Mouse (Mus musculus) left cerebral cortex, adult 2 months (tissue): ENCODE data around the gene 9930111J21Rik2. TPM values are rescaled to one million over a fixed set of nuclear protein-coding genes. Genes with fewer than 3 reads are reported as not detected.
"Not testable (repeated sequence)": the region's sequence is repeated elsewhere in the genome, so short reads cannot be mapped to it uniquely, and the experiment has no call there.

Experiments used
- DNase-seq, 2 experiments: peaks; one replicate each; pipeline ENCODE4 v3.0.0; 2021 to 2022; ENCODE audit warnings: low spot score in 2 of 2, mixed read lengths in 1 of 2; ENCODE audit errors: extremely low spot score in 1 of 2
- H3K27ac ChIP-seq: fragments of 200-600 bp; 2 replicates; pipeline ENCODE4 v1.8.1; 2022
- H3K4me3 ChIP-seq: fragments of 200-600 bp; 2 replicates; pipeline ENCODE4 v1.8.1; 2022
- intact Hi-C: fragments of 180-260 bp; cut with DNase I; formaldehyde crosslinking; loops from one replicate; pipeline ENCODE4 v1.15.1; 2025
- total RNA-seq, 2 experiments: library from RNA; stranded (reverse); gene quantifications; 2 replicates each; pipeline ENCODE4 v1.2.3; 2021

9930111J21Rik2 gene
- total RNA-seq, 2 experiments from 2014 or later: 1.6 to 1.8 TPM

GRCm38 (mm10) chr11:48979251-48979650, 71.8 kb downstream of the 9930111J21Rik2 start, which contains the start of gene 9930111J21Rik1:
Gene 9930111J21Rik1 (minus strand): TSS chr11:48979398.
- H3K27ac ChIP-seq, DNase-seq, H3K4me3 ChIP-seq, intact Hi-C loops: not testable (repeated sequence)

- DNase-seq, intact Hi-C loops, H3K27ac ChIP-seq, H3K4me3 ChIP-seq: not testable (repeated sequence)
Observed at GRCm38 (mm10) chr11:48978240-48978939, 72.7 kb downstream of the 9930111J21Rik2 start, which contains the start of gene Olfr56. Gene Olfr56 (plus strand): TSS chr11:48978889.

- H3K4me3 ChIP-seq, DNase-seq, H3K27ac ChIP-seq, intact Hi-C loops: not testable (repeated sequence)
Observed at GRCm38 (mm10) chr11:48974686-48975085, 76.4 kb downstream of the 9930111J21Rik2 start.

Other genes starting within 250 kb of the 9930111J21Rik2 start
- gene Trim41, start 233.9 kb downstream of the 9930111J21Rik2 start, total RNA-seq: 10 to 100 TPM; 61.7 to 67.7 TPM
- 1 to 10 TPM; 2.4 to 3.3 TPM for gene Trim7, start 225.1 kb downstream of the 9930111J21Rik2 start, total RNA-seq
- 1 to 10 TPM; 1.1 to 2.6 TPM for gene Gm12184, start 224.6 kb downstream of the 9930111J21Rik2 start, total RNA-seq
- 1 to 10 TPM; 5.5 to 5.6 TPM for gene Irgm1, start 179.6 kb downstream of the 9930111J21Rik2 start, total RNA-seq
- gene Gm5431, start 149.0 kb downstream of the 9930111J21Rik2 start, total RNA-seq: under 1 TPM; 0.18 to 0.33 TPM
- gene Psme2b, start 105.1 kb downstream of the 9930111J21Rik2 start, total RNA-seq: 1 to 10 TPM in 1 of 2 experiments, not detected in 1; 1.5 TPM
- not detected for gene Olfr56, start 72.4 kb downstream of the 9930111J21Rik2 start, total RNA-seq
- 1 to 10 TPM in 1 of 2 experiments, under 1 TPM in 1; 0.87 to 1.1 TPM for gene 9930111J21Rik1, start 71.8 kb downstream of the 9930111J21Rik2 start, total RNA-seq
- gene Gm12185, start 59.0 kb downstream of the 9930111J21Rik2 start, total RNA-seq: under 1 TPM; 0.21 to 0.27 TPM
- gene Tgtp1, start 57.1 kb downstream of the 9930111J21Rik2 start, total RNA-seq: under 1 TPM in 1 of 2 experiments, not detected in 1; 0.84 TPM
- gene Tgtp2, start 13.0 kb upstream of the 9930111J21Rik2 start, total RNA-seq: under 1 TPM in 1 of 2 experiments, not detected in 1; 0.50 TPM
- gene Ifi47, start 25.3 kb upstream of the 9930111J21Rik2 start, total RNA-seq: under 1 TPM; 0.45 to 0.68 TPM
- gene Olfr1396, start 63.6 kb upstream of the 9930111J21Rik2 start, total RNA-seq: not detected
- not detected for gene Olfr1395, start 91.0 kb upstream of the 9930111J21Rik2 start, total RNA-seq
- gene Olfr1394, start 103.1 kb upstream of the 9930111J21Rik2 start, total RNA-seq: not detected
- gene Btnl9, start 135.9 kb upstream of the 9930111J21Rik2 start, total RNA-seq: not detected
- 10 to 100 TPM; 53.1 to 58.1 TPM for gene Zfp62, start 152.1 kb upstream of the 9930111J21Rik2 start, total RNA-seq
- 10 to 100 TPM; 64.4 to 77.0 TPM for gene Mgat1, start 192.9 kb upstream of the 9930111J21Rik2 start, total RNA-seq
- under 1 TPM; 0.11 to 0.33 TPM for gene Olfr1393, start 227.1 kb upstream of the 9930111J21Rik2 start, total RNA-seq
- not detected for gene Olfr1392, start 234.0 kb upstream of the 9930111J21Rik2 start, total RNA-seq